Mouse (Mus musculus) midbrain, embryonic 11.5 days (tissue): ENCODE data around the gene Cybb. TPM values are rescaled to one million over a fixed set of nuclear protein-coding genes. Genes with fewer than 3 reads are reported as not detected.

Source experiments
- ATAC-seq: fragments of 200-750 bp; cut with Nextera tagmentation; 2 replicates; pipeline ENCODE4 v1.8.0; 2017; ENCODE audit warnings: moderate TSS enrichment, moderate library complexity; ENCODE audit not compliant: low FRiP score
- DNase-seq: peaks from one replicate; pipeline ENCODE4 v3.0.0; 2015; ENCODE audit warnings: low spot score; ENCODE audit errors: missing footprints
- H3K27ac ChIP-seq: fragments of 300-500 bp; sonication (generic); 2 replicates; pipeline ENCODE4 v1.5.1; 2014; ENCODE audit warnings: low read depth, low read length
- H3K27me3 ChIP-seq: fragments of 300-500 bp; sonication (generic); 2 replicates; pipeline ENCODE4 v1.6.1; 2014; ENCODE audit warnings: mild to moderate bottlenecking, low read length, moderate library complexity, mixed read lengths; ENCODE audit not compliant: control insufficient read depth, insufficient read depth
- H3K36me3 ChIP-seq: fragments of 300-500 bp; sonication (generic); 2 replicates; pipeline ENCODE4 v1.6.1; 2014; ENCODE audit warnings: mild to moderate bottlenecking, low read length, moderate library complexity, mixed read lengths; ENCODE audit not compliant: control insufficient read depth, insufficient read depth
- H3K4me1 ChIP-seq: fragments of 300-500 bp; sonication (generic); 2 replicates; pipeline ENCODE4 v1.6.1; 2014; ENCODE audit warnings: low read length; ENCODE audit not compliant: control insufficient read depth, insufficient read depth
- H3K4me2 ChIP-seq: fragments of 300-500 bp; sonication (generic); 2 replicates; pipeline ENCODE4 v1.6.1; 2014; ENCODE audit warnings: mild to moderate bottlenecking, moderate library complexity
- H3K4me3 ChIP-seq: fragments of 300-500 bp; sonication (generic); 2 replicates; pipeline ENCODE4 v1.5.1; 2014; ENCODE audit warnings: low read depth, low read length
- H3K9ac ChIP-seq: fragments of 300-500 bp; sonication (generic); 2 replicates; pipeline ENCODE4 v1.6.1; 2014; ENCODE audit warnings: low read length
- H3K9me3 ChIP-seq: fragments of 300-500 bp; sonication (generic); 2 replicates; pipeline ENCODE4 v1.6.1; 2016; ENCODE audit warnings: low read length; ENCODE audit not compliant: control insufficient read depth
- WGBS: fragments of 180-500 bp; shearing (Covaris S2); extraction: QIAGEN DNeasy Blood & Tissue Kit; methylation state at CpG from one replicate; pipeline ENCODE4 v1.1.7; 2014; 5-methylcytosine and 5-hydroxymethylcytosine counted together
- polyA plus RNA-seq: library from polyadenylated mRNA; unstranded; fragments of >200 nt; fragmentation: Nextera tagmentation; extraction: Ambion mirVana; gene quantifications from 2 replicates; pipeline ENCODE4 v1.2.1, GENCODE M21; 2014

Cybb gene
- polyA plus RNA-seq, 1 experiment from 2014 or later = 1.1 TPM

GRCm38 (mm10) chrX:9465890-9466289 lies 21.7 kb downstream of the Cybb start:
- 53% methylated on average over 2 of the region's 2 CpGs for WGBS

DNA sequence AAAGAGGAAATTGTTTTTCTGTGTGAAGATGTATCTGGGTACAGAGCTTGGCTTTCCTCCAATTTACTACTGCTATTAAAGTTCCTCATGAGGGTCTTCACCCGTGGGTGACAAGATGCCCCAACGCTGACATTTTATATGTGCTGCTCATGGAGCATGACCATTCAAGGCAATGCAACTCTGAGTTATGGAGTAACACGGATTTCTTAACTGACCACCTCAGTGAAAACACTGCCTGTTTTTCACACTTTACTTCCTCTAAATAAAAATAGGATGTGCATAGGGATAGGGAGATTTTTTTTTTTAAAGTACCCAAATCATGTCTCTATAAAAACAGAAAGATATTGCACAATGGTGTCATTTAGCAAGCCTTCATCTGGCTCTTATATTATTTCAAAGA lies 24.9 kb downstream of the Cybb start:
- Histone ChIP-seq H3K9ac (no peak overlapping the region), H3K9me3 (no peaks in the 10 kb centered on the region), H3K4me3 (no peak overlapping the region), H3K36me3 (no peaks in the 10 kb centered on the region), H3K4me2 (no peak overlapping the region), H3K27me3 (no peaks in the 10 kb centered on the region), H3K4me1 (no peaks in the 10 kb centered on the region), H3K27ac (no peak overlapping the region)
- ATAC-seq = no peak
- 74% methylated on average over 3 of the region's 3 CpGs for WGBS
- DNase-seq = no peak

More at GRCm38 (mm10) chrX:9465890-9466289, 21.7 kb downstream of the Cybb start:
- Histone ChIP-seq H3K36me3 (no peaks in the 10 kb centered on the region), H3K9me3 (no peaks in the 10 kb centered on the region), H3K4me2 (no peak overlapping the region), H3K4me1 (no peaks in the 10 kb centered on the region), H3K4me3 (no peak overlapping the region), H3K27me3 (no peaks in the 10 kb centered on the region), H3K9ac (no peak overlapping the region), H3K27ac (no peak overlapping the region)
- DNase-seq (no peak), ATAC-seq (no peak)

DNA sequence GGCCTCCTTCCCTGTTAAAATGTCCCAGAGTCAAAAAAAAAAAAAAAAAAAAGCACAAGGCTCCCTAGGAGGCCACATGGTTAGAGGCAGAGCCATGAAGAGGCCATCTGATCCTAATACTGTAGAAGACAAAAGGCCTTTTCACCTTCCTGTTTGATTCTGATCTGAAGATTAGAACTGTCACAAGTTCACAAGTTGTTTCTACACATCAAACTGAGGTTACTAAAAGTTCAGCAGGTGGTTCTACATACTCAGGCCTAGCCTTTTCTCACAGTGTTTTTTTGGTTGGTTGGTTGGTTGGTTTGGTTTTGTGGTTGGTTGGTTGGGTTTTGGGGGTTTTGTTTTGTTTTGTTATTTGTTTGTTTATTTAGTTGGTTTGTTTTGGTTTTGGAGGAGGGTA lies 26.2 kb downstream of the Cybb start:
- H3K27me3 ChIP-seq = no peaks in the 10 kb centered on the region
- H3K9ac ChIP-seq = no peak overlapping the region
- H3K36me3 ChIP-seq = no peaks in the 10 kb centered on the region
- H3K4me2 ChIP-seq = no peak overlapping the region
- DNase-seq (no peak), ATAC-seq (no peak)
- no peaks in the 10 kb centered on the region for H3K9me3 ChIP-seq
- no peak overlapping the region for H3K4me3 ChIP-seq
- H3K4me1 ChIP-seq = no peaks in the 10 kb centered on the region
- H3K27ac ChIP-seq = no peak overlapping the region

DNA sequence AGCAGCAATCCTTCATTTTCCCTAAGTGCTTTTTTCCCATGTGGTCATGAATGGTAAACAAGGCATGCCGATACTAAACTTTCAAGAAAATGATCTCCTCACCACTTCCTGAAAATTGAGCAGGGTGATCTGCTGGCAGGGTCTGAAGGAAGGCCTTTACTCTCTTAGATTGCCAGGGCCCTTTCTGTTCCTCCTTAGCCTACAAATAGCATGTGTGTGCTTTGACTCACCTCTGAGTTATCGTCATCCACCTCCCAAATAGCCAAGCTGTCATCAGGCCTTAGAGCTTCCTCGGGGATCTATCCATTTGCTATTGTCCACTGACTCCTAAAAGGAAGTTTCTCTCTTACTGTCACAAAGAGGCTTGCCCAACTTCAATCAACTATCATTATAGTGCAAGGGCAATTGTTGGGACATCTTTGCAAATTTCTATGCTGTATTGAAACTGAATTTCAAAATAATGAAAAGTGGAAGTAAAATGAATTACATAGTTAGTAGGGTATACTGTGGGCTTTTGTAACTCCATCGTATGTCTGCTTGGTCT lies 27.1 kb downstream of the Cybb start:
- Histone ChIP-seq H3K36me3 (no peaks in the 10 kb centered on the region), H3K9ac (no peak overlapping the region), H3K27ac (no peak overlapping the region), H3K4me1 (no peaks in the 10 kb centered on the region), H3K27me3 (no peaks in the 10 kb centered on the region), H3K9me3 (no peaks in the 10 kb centered on the region), H3K4me2 (no peak overlapping the region), H3K4me3 (no peak overlapping the region)
- 85% methylated on average over 4 of the region's 4 CpGs for WGBS
- DNase-seq = no peak
- ATAC-seq = no peak

- Histone ChIP-seq H3K4me1 (no peaks in the 10 kb centered on the region), H3K9ac (no peak overlapping the region), H3K9me3 (no peaks in the 10 kb centered on the region), H3K4me2 (no peak overlapping the region), H3K27ac (no peak overlapping the region), H3K4me3 (no peak overlapping the region), H3K27me3 (no peaks in the 10 kb centered on the region), H3K36me3 (no peaks in the 10 kb centered on the region)
- no peak for DNase-seq
- 93% methylated on average over 5 of the region's 5 CpGs for WGBS
- ATAC-seq = no peak
Measured at GRCm38 (mm10) chrX:9452375-9452774, 35.2 kb downstream of the Cybb start.

GRCm38 (mm10) chrX:9447284-9447683 lies 40.3 kb downstream of the Cybb start:
- Histone ChIP-seq H3K27ac (no peak overlapping the region), H3K9ac (no peak overlapping the region), H3K4me1 (no peaks in the 10 kb centered on the region), H3K9me3 (no peaks in the 10 kb centered on the region), H3K27me3 (no peaks in the 10 kb centered on the region), H3K36me3 (no peaks in the 10 kb centered on the region), H3K4me2 (no peak overlapping the region), H3K4me3 (no peak overlapping the region)
- ATAC-seq (no peak), DNase-seq (no peak)

DNA sequence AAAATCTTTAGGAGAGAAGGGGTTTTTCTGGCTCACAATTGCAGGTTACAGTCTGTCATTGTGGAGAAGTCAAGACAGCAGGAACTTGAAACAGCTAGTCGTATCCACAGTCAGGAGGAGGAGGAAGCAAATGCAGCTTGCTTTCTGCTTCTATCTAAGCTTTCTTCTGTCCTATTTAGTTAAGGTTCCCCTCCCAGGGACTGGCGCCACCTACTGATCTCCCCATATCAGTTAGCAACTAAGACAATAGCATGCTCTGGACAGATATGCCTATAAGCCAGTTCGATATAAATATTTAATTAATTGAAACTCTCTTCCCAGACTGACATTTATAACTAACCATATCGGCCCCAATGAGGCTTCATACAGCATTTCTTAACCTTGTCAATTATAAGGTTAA lies 46.5 kb downstream of the Cybb start:
- Histone ChIP-seq H3K27ac (no peak overlapping the region), H3K9me3 (no peaks in the 10 kb centered on the region), H3K27me3 (no peaks in the 10 kb centered on the region), H3K36me3 (no peaks in the 10 kb centered on the region), H3K4me3 (no peak overlapping the region), H3K4me1 (no peaks in the 10 kb centered on the region), H3K9ac (no peak overlapping the region), H3K4me2 (no peak overlapping the region)
- 67% methylated on average over 4 of the region's 4 CpGs for WGBS
- ATAC-seq (no peak), DNase-seq (no peak)

- Histone ChIP-seq H3K27me3 (no peaks in the 10 kb centered on the region), H3K4me3 (no peak overlapping the region), H3K36me3 (no peaks in the 10 kb centered on the region), H3K9ac (no peak overlapping the region), H3K4me1 (no peaks in the 10 kb centered on the region), H3K4me2 (no peak overlapping the region), H3K9me3 (no peaks in the 10 kb centered on the region), H3K27ac (no peak overlapping the region)
- WGBS = 96% methylated on average over 4 of the region's 4 CpGs
- DNase-seq (no peak), ATAC-seq (no peak)
Measured at GRCm38 (mm10) chrX:9440556-9440955, 47.0 kb downstream of the Cybb start.

- no peak overlapping the region for H3K4me3 ChIP-seq
- WGBS = 88% methylated on average over 2 of the region's 2 CpGs
- no peaks in the 10 kb centered on the region for H3K9me3 ChIP-seq
- no peaks in the 10 kb centered on the region for H3K36me3 ChIP-seq
- DNase-seq = no peak
- ATAC-seq = no peak
- no peak overlapping the region for H3K27ac ChIP-seq
- no peak overlapping the region for H3K9ac ChIP-seq
- no peak overlapping the region for H3K4me2 ChIP-seq
- H3K4me1 ChIP-seq = no peaks in the 10 kb centered on the region
- H3K27me3 ChIP-seq = no peaks in the 10 kb centered on the region
Measured at GRCm38 (mm10) chrX:9439257-9439656, 48.3 kb downstream of the Cybb start.

DNA sequence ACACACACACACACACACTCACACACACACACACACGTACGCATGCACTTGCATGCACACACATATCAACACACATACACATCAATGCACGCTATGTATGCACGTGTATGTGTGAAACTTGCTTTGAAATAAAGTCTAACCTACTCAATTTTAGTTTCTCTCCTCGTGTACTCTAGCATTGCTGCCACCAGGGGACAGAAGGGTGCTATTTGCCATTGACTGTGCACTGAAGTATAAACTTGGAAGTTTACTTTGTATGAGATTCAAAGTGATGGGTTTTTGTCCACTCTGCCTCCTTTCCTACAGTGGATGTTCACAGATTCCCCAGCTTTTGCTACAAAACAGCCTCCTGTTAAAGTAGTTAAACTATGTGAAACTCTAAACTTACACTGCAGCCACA lies 73.7 kb downstream of the Cybb start:
- H3K4me1 ChIP-seq = no peaks in the 10 kb centered on the region
- no peak overlapping the region for H3K4me3 ChIP-seq
- no peak overlapping the region for H3K9ac ChIP-seq
- no peak overlapping the region for H3K4me2 ChIP-seq
- H3K27ac ChIP-seq = no peak overlapping the region
- H3K27me3 ChIP-seq = no peaks in the 10 kb centered on the region
- DNase-seq = no peak
- no peak for ATAC-seq
- 76% methylated on average over 5 of the region's 5 CpGs for WGBS
- no peaks in the 10 kb centered on the region for H3K9me3 ChIP-seq
- H3K36me3 ChIP-seq = no peaks in the 10 kb centered on the region
